Mouse (Mus musculus): Measurements from ENCODE around the gene Ilk. TPM values are rescaled to one million over a fixed set of nuclear protein-coding genes. Genes with fewer than 3 reads are reported as not detected.
A peak's percentile ranks its signal among the peaks of the same experiment; 100 is the strongest.

The Ilk gene
- polyA plus RNA-seq, 1 experiment, result 182 TPM

GRCm38 (mm10) chr7:105777797-105778552 is 41.6 kb downstream of the Ilk start:
- Histone ChIP-seq H3K36me3 (ENCODE audit: control insufficient read depth, insufficient read depth, low read length) (no peaks in the 10 kb centered on the region), H3K4me1 (replicated peaks; ENCODE audit: control insufficient read depth, insufficient read depth, low read length) (peaks cover 16% of the 10 kb centered on the region), H3K27ac (ENCODE audit: control insufficient read depth, insufficient read depth, low read length) (peak overlapping the region; percentile 41; the same call in 1 of the 2 replicates), H3K4me3 (ENCODE audit: control insufficient read depth, insufficient read depth, low read length) (no peak overlapping the region), H3K27me3 (ENCODE audit: control insufficient read depth, insufficient read depth, low read length) (no peaks in the 10 kb centered on the region)
- TF ChIP-seq POLR2A (IDR thresholded peaks at IDR 0.05; ENCODE audit: control insufficient read depth, extremely low read depth, insufficient read depth, low read length, poor library complexity) (no peak), CTCF (IDR thresholded peaks at IDR 0.05; ENCODE audit: borderline replicate concordance, control insufficient read depth, extremely low read depth, insufficient read depth, low read length, poor library complexity) (no peak)
- 38% methylated on average over 13 of the region's 13 CpGs for WGBS
- DNase-seq, result no peak

GRCm38 (mm10) chr7:105778553-105779265 is 42.3 kb downstream of the Ilk start:
- Histone ChIP-seq H3K27ac (ENCODE audit: control insufficient read depth, insufficient read depth, low read length) (peak overlapping the region; percentile 41; the same call in 1 of the 2 replicates), H3K27me3 (ENCODE audit: control insufficient read depth, insufficient read depth, low read length) (no peaks in the 10 kb centered on the region), H3K36me3 (ENCODE audit: control insufficient read depth, insufficient read depth, low read length) (no peaks in the 10 kb centered on the region), H3K4me1 (replicated peaks; ENCODE audit: control insufficient read depth, insufficient read depth, low read length) (peaks cover 16% of the 10 kb centered on the region), H3K4me3 (ENCODE audit: control insufficient read depth, insufficient read depth, low read length) (no peak overlapping the region)
- TF ChIP-seq CTCF (IDR thresholded peaks at IDR 0.05; ENCODE audit: borderline replicate concordance, control insufficient read depth, extremely low read depth, insufficient read depth, low read length, poor library complexity) (no peak), POLR2A (IDR thresholded peaks at IDR 0.05; ENCODE audit: control insufficient read depth, extremely low read depth, insufficient read depth, low read length, poor library complexity) (no peak)
- DNase-seq, result peak; percentile 50
- WGBS, result 43% methylated on average over 4 of the region's 4 CpGs

- 78% methylated on average over 4 of the region's 4 CpGs for WGBS
- Histone ChIP-seq H3K36me3 (ENCODE audit: control insufficient read depth, insufficient read depth, low read length) (no peaks in the 10 kb centered on the region), H3K4me1 (replicated peaks; ENCODE audit: control insufficient read depth, insufficient read depth, low read length) (peaks cover 9% of the 10 kb centered on the region), H3K4me3 (ENCODE audit: control insufficient read depth, insufficient read depth, low read length) (no peak overlapping the region), H3K27ac (ENCODE audit: control insufficient read depth, insufficient read depth, low read length) (no peak overlapping the region), H3K27me3 (ENCODE audit: control insufficient read depth, insufficient read depth, low read length) (peaks cover 15% of the 10 kb centered on the region)
- DNase-seq, result no peak
- TF ChIP-seq POLR2A (IDR thresholded peaks at IDR 0.05; ENCODE audit: control insufficient read depth, extremely low read depth, insufficient read depth, low read length, poor library complexity) (no peak), CTCF (IDR thresholded peaks at IDR 0.05; ENCODE audit: borderline replicate concordance, control insufficient read depth, extremely low read depth, insufficient read depth, low read length, poor library complexity) (no peak)
Measured at GRCm38 (mm10) chr7:105783861-105784260, 47.5 kb downstream of the Ilk start.

- Histone ChIP-seq H3K27ac (ENCODE audit: control insufficient read depth, insufficient read depth, low read length) (no peak overlapping the region), H3K4me1 (replicated peaks; ENCODE audit: control insufficient read depth, insufficient read depth, low read length) (peaks cover 5% of the 10 kb centered on the region), H3K27me3 (ENCODE audit: control insufficient read depth, insufficient read depth, low read length) (peaks cover 15% of the 10 kb centered on the region), H3K36me3 (ENCODE audit: control insufficient read depth, insufficient read depth, low read length) (no peaks in the 10 kb centered on the region), H3K4me3 (ENCODE audit: control insufficient read depth, insufficient read depth, low read length) (no peak overlapping the region)
- WGBS, result 75% methylated on average over 4 of the region's 4 CpGs
- no peak for DNase-seq
- TF ChIP-seq CTCF (IDR thresholded peaks at IDR 0.05; ENCODE audit: borderline replicate concordance, control insufficient read depth, extremely low read depth, insufficient read depth, low read length, poor library complexity) (no peak), POLR2A (IDR thresholded peaks at IDR 0.05; ENCODE audit: control insufficient read depth, extremely low read depth, insufficient read depth, low read length, poor library complexity) (no peak)
Measured at GRCm38 (mm10) chr7:105784556-105784955, 48.2 kb downstream of the Ilk start.

- no peak overlapping the region for H3K27ac ChIP-seq (ENCODE audit: control insufficient read depth, insufficient read depth, low read length)
- H3K4me3 ChIP-seq (ENCODE audit: control insufficient read depth, insufficient read depth, low read length), result no peak overlapping the region; the same call in 1 of the 2 replicates
- no peaks in the 10 kb centered on the region for H3K36me3 ChIP-seq (ENCODE audit: control insufficient read depth, insufficient read depth, low read length)
- WGBS, result 36% methylated on average over 20 of the region's 20 CpGs
- DNase-seq, result no peak
- peaks cover 17% of the 10 kb centered on the region for H3K27me3 ChIP-seq (ENCODE audit: control insufficient read depth, insufficient read depth, low read length)
- no peak for TF ChIP-seq CTCF (IDR thresholded peaks at IDR 0.05; ENCODE audit: borderline replicate concordance, control insufficient read depth, extremely low read depth, insufficient read depth, low read length, poor library complexity)
- TF ChIP-seq POLR2A (IDR thresholded peaks at IDR 0.05; ENCODE audit: control insufficient read depth, extremely low read depth, insufficient read depth, low read length, poor library complexity), result no peak
- peaks cover 5% of the 10 kb centered on the region for H3K4me1 ChIP-seq (replicated peaks; ENCODE audit: control insufficient read depth, insufficient read depth, low read length)
Measured at GRCm38 (mm10) chr7:105786506-105787284, 50.3 kb downstream of the Ilk start.
